Mouse (Mus musculus) liver, adult 2 months (tissue): ENCODE results near the gene Bub3. TPM values are rescaled to one million over a fixed set of nuclear protein-coding genes. Genes with fewer than 3 reads are reported as not detected.
A peak's percentile ranks its signal among the peaks of the same experiment; 100 is the strongest.

Source experiments
- DNase-seq: peaks from one replicate; pipeline ENCODE4 v3.0.0-alpha.2; 2011; ENCODE audit warnings: low read depth, low spot score; ENCODE audit errors: extremely low read depth
- H3K27ac ChIP-seq: fragments of 200-500 bp; replicated peaks from 2 replicates; pipeline ENCODE4 v1.5.1; 2012; ENCODE audit warnings: low read depth, mild to moderate bottlenecking, control low read depth, inconsistent platforms, low read length; ENCODE audit not compliant: insufficient read depth
- H3K27me3 ChIP-seq: fragments of 200-500 bp; 2 replicates; pipeline ENCODE4 v1.6.1; 2012; ENCODE audit warnings: mild to moderate bottlenecking, moderate library complexity, low read length, inconsistent platforms; ENCODE audit not compliant: control insufficient read depth, insufficient read depth
- H3K36me3 ChIP-seq: fragments of 200-500 bp; 2 replicates; pipeline ENCODE4 v1.6.1; 2012; ENCODE audit warnings: low read length, inconsistent platforms; ENCODE audit not compliant: control insufficient read depth, insufficient read depth
- H3K4me1 ChIP-seq: fragments of 200-500 bp; 2 replicates; pipeline ENCODE4 v1.6.1; 2011; ENCODE audit warnings: low read length; ENCODE audit not compliant: control insufficient read depth, insufficient read depth
- H3K4me3 ChIP-seq: fragments of 200-500 bp; 2 replicates; pipeline ENCODE4 v1.5.1; 2011; ENCODE audit warnings: low read depth, mild to moderate bottlenecking, control low read depth, low read length, moderate library complexity; ENCODE audit not compliant: insufficient read depth
- H3K79me2 ChIP-seq: fragments of 200-500 bp; 2 replicates; pipeline ENCODE4 v1.6.1; 2012; ENCODE audit warnings: inconsistent platforms, mild to moderate bottlenecking, low read length, moderate library complexity; ENCODE audit not compliant: control insufficient read depth, insufficient read depth
- H3K9ac ChIP-seq: fragments of 200-500 bp; 2 replicates; pipeline ENCODE4 v1.6.1; 2012; ENCODE audit warnings: low read depth, mild to moderate bottlenecking, control low read depth, inconsistent platforms, low read length
- CTCF ChIP-seq: fragments of 200-500 bp; IDR thresholded peaks from 2 replicates; pipeline ENCODE4 v1.5.1; 2011; ENCODE audit warnings: low read depth, low read length, control low read depth
- POLR2A ChIP-seq: fragments of 200-500 bp; IDR thresholded peaks from 2 replicates; pipeline ENCODE4 v1.6.1; 2011; ENCODE audit warnings: low read length, control low read depth; ENCODE audit not compliant: insufficient read depth; ENCODE audit errors: extremely low read depth
- WGBS: fragments of 180-500 bp; shearing (Covaris S2); methylation state at CpG from one replicate; pipeline ENCODE4 v1.1.7; 2018; 5-methylcytosine and 5-hydroxymethylcytosine counted together
- polyA plus RNA-seq: library from polyadenylated mRNA; depleted of rRNA; stranded (reverse); fragments of >200 nt; gene quantifications from 2 replicates; pipeline ENCODE4 v1.2.3, GENCODE M21; 2012
- total RNA-seq: library from RNA; depleted of rRNA; stranded (reverse); fragments of >200 nt; gene quantifications from 2 replicates; pipeline ENCODE4 v1.2.3, GENCODE M21; 2014

Gene Bub3
- total and polyA plus RNA-seq, 2 experiments = 24.5 to 25.4 TPM

GRCm38 (mm10) chr7:131555301-131556081, 4.5 kb upstream of the Bub3 start:
- TF ChIP-seq POLR2A (no peak), CTCF (no peak)
- H3K36me3 ChIP-seq = no peaks in the 10 kb centered on the region
- no peak overlapping the region for H3K9ac ChIP-seq
- H3K4me3 ChIP-seq = peak overlapping the region; percentile 22; the same call in 1 of the 2 replicates
- peaks cover 44% of the 10 kb centered on the region for H3K27me3 ChIP-seq
- 3% methylated on average over 68 of the region's 68 CpGs for WGBS
- H3K27ac ChIP-seq = no peak overlapping the region
- H3K4me1 ChIP-seq = peaks cover 8% of the 10 kb centered on the region
- H3K79me2 ChIP-seq = no peaks in the 10 kb centered on the region
- DNase-seq = no peak

GRCm38 (mm10) chr7:131556116-131556515, 3.9 kb upstream of the Bub3 start:
- 4% methylated on average over 9 of the region's 9 CpGs for WGBS
- Histone ChIP-seq H3K36me3 (no peaks in the 10 kb centered on the region), H3K27ac (no peak overlapping the region), H3K79me2 (no peaks in the 10 kb centered on the region), H3K9ac (no peak overlapping the region), H3K4me3 (no peak overlapping the region), H3K27me3 (peaks cover 39% of the 10 kb centered on the region), H3K4me1 (peaks cover 9% of the 10 kb centered on the region)
- TF ChIP-seq CTCF (no peak), POLR2A (no peak)
- DNase-seq = no peak

- no peak for TF ChIP-seq CTCF
- TF ChIP-seq POLR2A = no peak
- H3K4me1 ChIP-seq = peaks cover 10% of the 10 kb centered on the region
- no peaks in the 10 kb centered on the region for H3K36me3 ChIP-seq
- WGBS = 5% methylated on average over 37 of the region's 37 CpGs
- peaks cover 33% of the 10 kb centered on the region for H3K27me3 ChIP-seq
- H3K79me2 ChIP-seq = no peaks in the 10 kb centered on the region
- H3K27ac ChIP-seq = no peak overlapping the region
- no peak for DNase-seq
- H3K9ac ChIP-seq = no peak overlapping the region
- H3K4me3 ChIP-seq = no peak overlapping the region
These were observed 3.3 kb upstream of the Bub3 start for GRCm38 (mm10) chr7:131556541-131557271.

- H3K9ac ChIP-seq = no peak overlapping the region
- 59% methylated on average over 2 of the region's 2 CpGs for WGBS
These were observed 2.3 kb upstream of the Bub3 start for GRCm38 (mm10) chr7:131557751-131558150.

GRCm38 (mm10) chr7:131560697-131561042, 648 bp downstream of the Bub3 start:
- Histone ChIP-seq H3K4me1 (peaks cover 8% of the 10 kb centered on the region), H3K36me3 (peaks cover 27% of the 10 kb centered on the region), H3K27ac (peak overlapping the region; percentile 78), H3K27me3 (peaks cover 8% of the 10 kb centered on the region), H3K79me2 (no peaks in the 10 kb centered on the region), H3K9ac (peak overlapping the region; percentile 87), H3K4me3 (peak overlapping the region; percentile 90)
- DNase-seq = no peak
- TF ChIP-seq POLR2A (no peak), CTCF (no peak)
- WGBS = under 1% methylated on average over 14 of the region's 14 CpGs

More at GRCm38 (mm10) chr7:131557751-131558150, 2.3 kb upstream of the Bub3 start:
- Histone ChIP-seq H3K4me3 (no peak overlapping the region), H3K79me2 (no peaks in the 10 kb centered on the region), H3K27ac (no peak overlapping the region), H3K36me3 (peaks cover 5% of the 10 kb centered on the region), H3K4me1 (peaks cover 10% of the 10 kb centered on the region), H3K27me3 (peaks cover 26% of the 10 kb centered on the region)
- TF ChIP-seq CTCF (no peak), POLR2A (no peak)
- DNase-seq = no peak

- no peak for TF ChIP-seq POLR2A
- no peak for TF ChIP-seq CTCF
- Histone ChIP-seq H3K36me3 (peaks cover 15% of the 10 kb centered on the region), H3K27me3 (no peaks in the 10 kb centered on the region), H3K9ac (no peak overlapping the region), H3K4me1 (no peaks in the 10 kb centered on the region), H3K27ac (no peak overlapping the region), H3K4me3 (no peak overlapping the region), H3K79me2 (no peaks in the 10 kb centered on the region)
- 80% methylated on average over 6 of the region's 6 CpGs for WGBS
- DNase-seq = no peak
These were observed 15.2 kb downstream of the Bub3 start for GRCm38 (mm10) chr7:131575246-131575645.
